Mouse (Mus musculus) myocyte (in vitro differentiated cells): Measurements from ENCODE around the gene Gm49601. TPM values are rescaled to one million over a fixed set of nuclear protein-coding genes. Genes with fewer than 3 reads are reported as not detected.

Source experiments
- H3K27me3 ChIP-seq: one replicate; pipeline ENCODE4 v1.6.1; 2011; ENCODE audit not compliant: control insufficient read depth, insufficient read depth, insufficient read length
- H3K36me3 ChIP-seq: one replicate; pipeline ENCODE4 v1.6.1; 2011; ENCODE audit not compliant: control insufficient read depth, insufficient read depth
- H3K4me2 ChIP-seq: one replicate; pipeline ENCODE4 v1.6.1; 2011; ENCODE audit warnings: low read depth, control low read depth
- H3K4me3 ChIP-seq: one replicate; pipeline ENCODE4 v1.5.1; 2011; ENCODE audit warnings: mild to moderate bottlenecking, control low read depth, moderate library complexity
- H3K79me2 ChIP-seq: one replicate; pipeline ENCODE4 v1.6.1; 2011; ENCODE audit not compliant: control insufficient read depth, insufficient read depth
- H3ac ChIP-seq: one replicate; pipeline ENCODE4 v1.6.1; 2011; ENCODE audit not compliant: control insufficient read depth, insufficient read length
- CEBPB ChIP-seq: IDR thresholded peaks from 2 replicates; pipeline ENCODE4 v1.6.1; 2011; ENCODE audit warnings: mild to moderate bottlenecking, moderate library complexity; ENCODE audit not compliant: poor library complexity, insufficient read depth, severe bottlenecking
- E2F4 ChIP-seq: IDR thresholded peaks from one replicate; pipeline ENCODE4 v1.6.1; 2011; ENCODE audit warnings: mild to moderate bottlenecking, control low read depth, moderate library complexity; ENCODE audit not compliant: insufficient read depth
- MAX ChIP-seq: IDR thresholded peaks from one replicate; pipeline ENCODE4 v1.6.1; 2011; ENCODE audit warnings: low read depth, mild to moderate bottlenecking, control low read depth
- MYOD1 ChIP-seq, 3 experiments: IDR thresholded peaks; one replicate each; pipeline ENCODE4 v1.6.1; 2011; ENCODE audit warnings: control low read depth in 2 of 3, low read depth in 2 of 3, mild to moderate bottlenecking in 2 of 3, moderate library complexity in 1 of 3; ENCODE audit not compliant: insufficient read length in 2 of 3, control insufficient read depth in 1 of 3
- MYOG ChIP-seq, 3 experiments: IDR thresholded peaks; one replicate each; pipeline ENCODE4 v1.6.1; 2011; ENCODE audit warnings: control low read depth in 2 of 3, low read depth in 2 of 3, mild to moderate bottlenecking in 2 of 3; ENCODE audit not compliant: insufficient read length in 2 of 3, control insufficient read depth in 1 of 3, insufficient read depth in 1 of 3
- POLR2A ChIP-seq: IDR thresholded peaks from one replicate; pipeline ENCODE4 v1.6.1; 2011; ENCODE audit warnings: low read depth, mild to moderate bottlenecking, control low read depth, moderate library complexity; ENCODE audit not compliant: insufficient read length
- POLR2AphosphoS2 ChIP-seq: IDR thresholded peaks from one replicate; pipeline ENCODE4 v1.6.1; 2011; ENCODE audit warnings: low read depth, control low read depth; ENCODE audit not compliant: insufficient read length
- REST ChIP-seq: IDR thresholded peaks from one replicate; pipeline ENCODE4 v1.6.1; 2011; ENCODE audit warnings: mild to moderate bottlenecking, control low read depth, moderate library complexity; ENCODE audit not compliant: insufficient read depth, insufficient read length
- SRF ChIP-seq: IDR thresholded peaks from one replicate; pipeline ENCODE4 v1.6.1; 2011; ENCODE audit warnings: low read depth; ENCODE audit not compliant: control insufficient read depth, insufficient read length
- TCF12 ChIP-seq: IDR thresholded peaks from one replicate; pipeline ENCODE4 v1.6.1; 2011; ENCODE audit warnings: mild to moderate bottlenecking, control low read depth; ENCODE audit not compliant: poor library complexity, insufficient read depth, severe bottlenecking
- TCF3 ChIP-seq: IDR thresholded peaks from one replicate; pipeline ENCODE4 v1.6.1; 2011; ENCODE audit warnings: low read depth, control low read depth; ENCODE audit not compliant: insufficient read length
- USF1 ChIP-seq: IDR thresholded peaks from one replicate; pipeline ENCODE4 v1.6.1; 2011; ENCODE audit warnings: low read depth, mild to moderate bottlenecking, control low read depth, moderate library complexity
- polyA plus RNA-seq: library from polyadenylated mRNA; unstranded; fragments of >200 nt; fragmentation: generic; extraction: Trizol; gene quantifications from one replicate; pipeline ENCODE4 v1.2.1, GENCODE M21; 2012; ENCODE audit warnings: missing spikeins

Gm49601 gene
- polyA plus RNA-seq, 1 experiment = 11.4 TPM

GRCm38 (mm10) chr16:18627163-18627562, 936 bp upstream of the Gm49601 start:
- H3K4me3 ChIP-seq = peak overlapping the region; percentile 61
- no peak for TF ChIP-seq REST
- no peak for TF ChIP-seq POLR2AphosphoS2
- TF ChIP-seq USF1 = no peak
- no peak for TF ChIP-seq E2F4
- no peak for TF ChIP-seq TCF3
- no peak for TF ChIP-seq MYOG (IDR thresholded peaks at IDR 0.05; ENCODE audit: control insufficient read depth in 1 of 3, insufficient read depth in 1 of 3, insufficient read length in 2 of 3, low read depth in 2 of 3)
- TF ChIP-seq SRF = no peak
- no peak for TF ChIP-seq MAX
- no peak for TF ChIP-seq POLR2A
- no peak for TF ChIP-seq MYOD1 (IDR thresholded peaks at IDR 0.05; ENCODE audit: control insufficient read depth in 1 of 3, insufficient read length in 2 of 3, low read depth in 2 of 3)
- TF ChIP-seq CEBPB = no peak
- TF ChIP-seq TCF12 = no peak
- H3ac ChIP-seq = no peak overlapping the region
- peak overlapping the region; percentile 90 for H3K4me2 ChIP-seq
- H3K79me2 ChIP-seq = peaks cover 21% of the 10 kb centered on the region
- no peaks in the 10 kb centered on the region for H3K27me3 ChIP-seq
- H3K36me3 ChIP-seq = peaks cover 13% of the 10 kb centered on the region

- H3K27me3 ChIP-seq = no peaks in the 10 kb centered on the region
- TF ChIP-seq POLR2A (no peak), MYOD1 (IDR thresholded peaks at IDR 0.05; ENCODE audit: control insufficient read depth in 1 of 3, insufficient read length in 2 of 3, low read depth in 2 of 3) (peak in 1 of 3 experiments; percentile 15), TCF12 (no peak)
- H3K4me2 ChIP-seq = peak overlapping the region; percentile 34
- H3K79me2 ChIP-seq = peaks cover 21% of the 10 kb centered on the region
- no peak overlapping the region for H3ac ChIP-seq
- H3K36me3 ChIP-seq = peaks cover 13% of the 10 kb centered on the region
- H3K4me3 ChIP-seq = no peak overlapping the region
These were observed 376 bp downstream of the Gm49601 start for GRCm38 (mm10) chr16:18625791-18626311.

- H3K4me2 ChIP-seq = no peak overlapping the region
- no peak for TF ChIP-seq MAX
- no peak for TF ChIP-seq E2F4
- TF ChIP-seq TCF3 = no peak
- no peak for TF ChIP-seq POLR2A
- TF ChIP-seq MYOG (IDR thresholded peaks at IDR 0.05; ENCODE audit: control insufficient read depth in 1 of 3, insufficient read depth in 1 of 3, insufficient read length in 2 of 3, low read depth in 2 of 3) = no peak
- TF ChIP-seq MYOD1 (IDR thresholded peaks at IDR 0.05; ENCODE audit: control insufficient read depth in 1 of 3, insufficient read length in 2 of 3, low read depth in 2 of 3) = no peak
- TF ChIP-seq POLR2AphosphoS2 = no peak
- no peak for TF ChIP-seq TCF12
- TF ChIP-seq CEBPB = no peak
- TF ChIP-seq USF1 = no peak
- TF ChIP-seq SRF = no peak
- TF ChIP-seq REST = no peak
- H3K27me3 ChIP-seq = no peaks in the 10 kb centered on the region
- H3K36me3 ChIP-seq = peaks cover 13% of the 10 kb centered on the region
- peaks cover 21% of the 10 kb centered on the region for H3K79me2 ChIP-seq
- no peak overlapping the region for H3K4me3 ChIP-seq
- no peak overlapping the region for H3ac ChIP-seq
These were observed 1.1 kb downstream of the Gm49601 start for GRCm38 (mm10) chr16:18625097-18625496.

GRCm38 (mm10) chr16:18624641-18625040, 1.6 kb downstream of the Gm49601 start:
- peaks cover 21% of the 10 kb centered on the region for H3K79me2 ChIP-seq
- H3ac ChIP-seq = no peak overlapping the region
- H3K4me3 ChIP-seq = no peak overlapping the region
- H3K4me2 ChIP-seq = no peak overlapping the region
- H3K36me3 ChIP-seq = peaks cover 13% of the 10 kb centered on the region
- no peaks in the 10 kb centered on the region for H3K27me3 ChIP-seq
- TF ChIP-seq SRF (no peak), MYOD1 (IDR thresholded peaks at IDR 0.05; ENCODE audit: control insufficient read depth in 1 of 3, insufficient read length in 2 of 3, low read depth in 2 of 3) (no peak), MAX (no peak), TCF12 (no peak), USF1 (no peak), E2F4 (no peak), TCF3 (no peak), POLR2A (no peak), MYOG (IDR thresholded peaks at IDR 0.05; ENCODE audit: control insufficient read depth in 1 of 3, insufficient read depth in 1 of 3, insufficient read length in 2 of 3, low read depth in 2 of 3) (no peak), POLR2AphosphoS2 (no peak), REST (no peak), CEBPB (no peak)

GRCm38 (mm10) chr16:18623751-18624540, 2.3 kb downstream of the Gm49601 start:
- no peak overlapping the region for H3K4me3 ChIP-seq
- TF ChIP-seq POLR2A = no peak
- TF ChIP-seq MYOG (IDR thresholded peaks at IDR 0.05; ENCODE audit: control insufficient read depth in 1 of 3, insufficient read depth in 1 of 3, insufficient read length in 2 of 3, low read depth in 2 of 3) = no peak
- no peak for TF ChIP-seq USF1
- TF ChIP-seq TCF3 = no peak
- no peak for TF ChIP-seq REST
- no peak for TF ChIP-seq E2F4
- no peak for TF ChIP-seq TCF12
- TF ChIP-seq MAX = no peak
- no peak for TF ChIP-seq CEBPB
- TF ChIP-seq SRF = no peak
- TF ChIP-seq POLR2AphosphoS2 = no peak
- no peak for TF ChIP-seq MYOD1 (IDR thresholded peaks at IDR 0.05; ENCODE audit: control insufficient read depth in 1 of 3, insufficient read length in 2 of 3, low read depth in 2 of 3)
- peaks cover 13% of the 10 kb centered on the region for H3K36me3 ChIP-seq
- H3K79me2 ChIP-seq = peaks cover 18% of the 10 kb centered on the region
- no peak overlapping the region for H3ac ChIP-seq
- no peaks in the 10 kb centered on the region for H3K27me3 ChIP-seq
- H3K4me2 ChIP-seq = no peak overlapping the region
